In genomic region chr19:6018142-6019089, GRCm38 (mm10) we compare ENCODE assay signal across 8 mouse cellular contexts. TPM values are rescaled to one million over a fixed set of nuclear protein-coding genes. Genes with fewer than 3 reads are reported as not detected.
DNase-seq lines count a peak whose midpoint lies in the region; ATAC-seq and TF ChIP-seq lines count a peak whose summit lies in the region.

No protein-coding gene starts in this region.

- no peaks in the 10 kb centered on the region for H3K36me3 ChIP-seq in heart, embryonic 12.5 days
- H3K36me3 ChIP-seq in stomach, embryonic 15.5 days: no peaks in the 10 kb centered on the region; the same call in 1 of the 2 replicates

- H3K27me3 ChIP-seq in heart, embryonic 12.5 days (replicated peaks): peaks cover 6% of the 10 kb centered on the region; the same call in 1 of the 2 replicates
- no peaks in the 10 kb centered on the region for H3K27me3 ChIP-seq in stomach, embryonic 15.5 days (replicated peaks)

- H3K9me3 ChIP-seq in heart, embryonic 12.5 days (replicated peaks): no peaks in the 10 kb centered on the region
- no peaks in the 10 kb centered on the region for H3K9me3 ChIP-seq in stomach, embryonic 15.5 days

- H3K9ac ChIP-seq in heart, embryonic 12.5 days: no peak overlapping the region
- H3K9ac ChIP-seq in stomach, embryonic 15.5 days: no peak overlapping the region

- H3K4me3 ChIP-seq in heart, embryonic 12.5 days: no peak overlapping the region
- no peak overlapping the region for H3K4me3 ChIP-seq in embryonic fibroblast, embryonic 13.5 days (ENCODE audit: insufficient read depth, low read length)
- no peak overlapping the region for H3K4me3 ChIP-seq in stomach, embryonic 15.5 days (replicated peaks)

- H3K4me2 ChIP-seq in heart, embryonic 12.5 days: no peak overlapping the region
- no peak overlapping the region for H3K4me2 ChIP-seq in stomach, embryonic 15.5 days

- intact Hi-C loops in left cerebral cortex, postnatal 14 days (cut with DNase I): loop anchor here (2.0 to 5.0 kb wide), 2 partner anchors 54 to 96 kb away; partner anchors contain the start of genes Cdc42ep2 and Pola2

- peak; percentile 78 for TF ChIP-seq CTCF in embryonic fibroblast, embryonic 13.5 days (IDR thresholded peaks at IDR 0.05; ENCODE audit: borderline replicate concordance, insufficient read depth, low read length)

- H3K27ac ChIP-seq in heart, embryonic 12.5 days (ENCODE audit: poor library complexity, severe bottlenecking): no peak overlapping the region
- H3K27ac ChIP-seq in embryonic fibroblast, embryonic 13.5 days (ENCODE audit: insufficient read depth, low read length): no peak overlapping the region
- H3K27ac ChIP-seq in stomach, embryonic 15.5 days: no peak overlapping the region

- 29% methylated on average over 15 of the region's 15 CpGs for WGBS in heart, embryonic 12.5 days
- WGBS in stomach, embryonic 15.5 days: 29% methylated on average over 15 of the region's 15 CpGs

- peak; percentile 96 for DNase-seq in heart, adult 11 months
- DNase-seq in adrenal gland, postnatal 36 days: peak; percentile 91 to 92
- DNase-seq in heart, postnatal 4 days: peak; percentile 91
- peak; percentile 88 to 91 for DNase-seq in left cerebral cortex, postnatal 14 days (ENCODE audit: low spot score in 2 of 2)

- ATAC-seq in heart, embryonic 12.5 days (ENCODE audit: insufficient number of reproducible peaks, low FRiP score): no peak
- ATAC-seq in monocyte, adult 5-6 weeks (replicated peaks; ENCODE audit: insufficient number of reproducible peaks, low FRiP score, low TSS enrichment, poor library complexity, severe bottlenecking): peak; percentile 78; the same call in 1 of the 2 replicates
- peak; percentile 41; the same call in 1 of the 2 replicates for ATAC-seq in stomach, embryonic 15.5 days (ENCODE audit: insufficient read depth, low FRiP score, low read depth)

- H3K4me1 ChIP-seq in heart, embryonic 12.5 days (replicated peaks): peaks cover 14% of the 10 kb centered on the region
- no peaks in the 10 kb centered on the region for H3K4me1 ChIP-seq in embryonic fibroblast, embryonic 13.5 days (ENCODE audit: control insufficient read depth, insufficient read depth, low read length)
- H3K4me1 ChIP-seq in stomach, embryonic 15.5 days: peaks cover 12% of the 10 kb centered on the region

- no peak for TF ChIP-seq POLR2A in embryonic fibroblast, embryonic 13.5 days (IDR thresholded peaks at IDR 0.05; ENCODE audit: low read depth, low read length)

RNA-seq across cellular contexts. Expression of gene Capn1, which starts 2.7 kb away (rescaled TPM):
- polyA plus RNA-seq in heart, embryonic 12.5 days (2016; fragmentation: Nextera tagmentation; extraction: Ambion mirVana): 8.2 and 8.4 TPM in 2 replicates
- total RNA-seq in adrenal gland, postnatal 36 days (2021): 10 to 100 TPM; 27.9 to 35.6 TPM
- polyA plus RNA-seq in embryonic fibroblast, embryonic 13.5 days (2011; ENCODE audit: insufficient read length, low read depth, missing spikeins): 46.5 and 57.1 TPM in 2 replicates
- total RNA-seq in heart, postnatal 4 days (2021): 10 to 100 TPM; 27.4 to 29.1 TPM
- total RNA-seq in left cerebral cortex, postnatal 14 days (2021): 10 to 100 TPM; 14.5 to 17.4 TPM
- 45.8 to 78.2 TPM (median 59.2 TPM) in 3 replicates for total RNA-seq in monocyte, adult 5-6 weeks (2017)
- polyA plus RNA-seq in stomach, embryonic 15.5 days (2015; fragmentation: Nextera tagmentation; extraction: Ambion mirVana): 15.2 and 16.4 TPM in 2 replicates

RNA-seq across cellular contexts. Expression of gene Syvn1, which starts 28.0 kb away (rescaled TPM):
- polyA plus RNA-seq in heart, embryonic 12.5 days (2016; fragmentation: Nextera tagmentation; extraction: Ambion mirVana): 21.1 and 21.8 TPM in 2 replicates
- total RNA-seq in adrenal gland, postnatal 36 days (2021): 10 to 100 TPM; 57.5 to 61.2 TPM
- polyA plus RNA-seq in embryonic fibroblast, embryonic 13.5 days (2011; ENCODE audit: insufficient read length, low read depth, missing spikeins): 36.8 and 40.3 TPM in 2 replicates
- total RNA-seq in heart, postnatal 4 days (2021): 10 to 100 TPM; 16.2 to 16.4 TPM
- 10 to 100 TPM; 41.2 to 44.4 TPM for total RNA-seq in left cerebral cortex, postnatal 14 days (2021)
- 7.7 to 16.8 TPM (median 11.2 TPM) in 3 replicates for total RNA-seq in monocyte, adult 5-6 weeks (2017)
- 26.7 and 31.7 TPM in 2 replicates for polyA plus RNA-seq in stomach, embryonic 15.5 days (2015; fragmentation: Nextera tagmentation; extraction: Ambion mirVana)

RNA-seq across cellular contexts. Expression of gene Slc22a20, which starts 32.5 kb away (rescaled TPM):
- not detected in 2 replicates for polyA plus RNA-seq in heart, embryonic 12.5 days (2016; fragmentation: Nextera tagmentation; extraction: Ambion mirVana)
- not detected for total RNA-seq in adrenal gland, postnatal 36 days (2021)
- polyA plus RNA-seq in embryonic fibroblast, embryonic 13.5 days (2011; ENCODE audit: insufficient read length, low read depth, missing spikeins): not detected in 2 replicates
- not detected for total RNA-seq in heart, postnatal 4 days (2021)
- total RNA-seq in left cerebral cortex, postnatal 14 days (2021): not detected
- not detected in 3 replicates for total RNA-seq in monocyte, adult 5-6 weeks (2017)
- not detected in 2 replicates for polyA plus RNA-seq in stomach, embryonic 15.5 days (2015; fragmentation: Nextera tagmentation; extraction: Ambion mirVana)

RNA-seq across cellular contexts. Expression of gene Mrpl49, which starts 39.2 kb away (rescaled TPM):
- 58.5 and 64.4 TPM in 2 replicates for polyA plus RNA-seq in heart, embryonic 12.5 days (2016; fragmentation: Nextera tagmentation; extraction: Ambion mirVana)
- 10 to 100 TPM; 58.2 to 58.6 TPM for total RNA-seq in adrenal gland, postnatal 36 days (2021)
- 24.0 and 25.7 TPM in 2 replicates for polyA plus RNA-seq in embryonic fibroblast, embryonic 13.5 days (2011; ENCODE audit: insufficient read length, low read depth, missing spikeins)
- total RNA-seq in heart, postnatal 4 days (2021): 10 to 100 TPM; 37.8 to 41.7 TPM
- total RNA-seq in left cerebral cortex, postnatal 14 days (2021): 10 to 100 TPM; 49.8 to 54.3 TPM
- total RNA-seq in monocyte, adult 5-6 weeks (2017): 10.1 to 30.8 TPM (median 29.6 TPM) in 3 replicates
- polyA plus RNA-seq in stomach, embryonic 15.5 days (2015; fragmentation: Nextera tagmentation; extraction: Ambion mirVana): 68.0 and 70.4 TPM in 2 replicates

RNA-seq across cellular contexts. Expression of gene Fau, which starts 39.2 kb away (rescaled TPM):
- polyA plus RNA-seq in heart, embryonic 12.5 days (2016; fragmentation: Nextera tagmentation; extraction: Ambion mirVana): 503 and 513 TPM in 2 replicates
- total RNA-seq in adrenal gland, postnatal 36 days (2021): 1,000 to 10,000 TPM; 1,081 to 1,082 TPM
- polyA plus RNA-seq in embryonic fibroblast, embryonic 13.5 days (2011; ENCODE audit: insufficient read length, low read depth, missing spikeins): 1,065 and 1,194 TPM in 2 replicates
- total RNA-seq in heart, postnatal 4 days (2021): 100 to 1,000 TPM; 802 to 870 TPM
- total RNA-seq in left cerebral cortex, postnatal 14 days (2021): 100 to 1,000 TPM; 597 to 658 TPM
- total RNA-seq in monocyte, adult 5-6 weeks (2017): 2,354 to 3,035 TPM (median 2,719 TPM) in 3 replicates
- polyA plus RNA-seq in stomach, embryonic 15.5 days (2015; fragmentation: Nextera tagmentation; extraction: Ambion mirVana): 625 and 772 TPM in 2 replicates
